Mouse (Mus musculus) testis, adult 2 months (tissue): Measurements from ENCODE around the gene Slc1a5. TPM values are rescaled to one million over a fixed set of nuclear protein-coding genes. Genes with fewer than 3 reads are reported as not detected.

Experiments used
- H3K27ac ChIP-seq: fragments of 200-500 bp; 2 replicates; pipeline ENCODE4 v1.5.1; 2012; ENCODE audit warnings: low read depth, low read length; ENCODE audit not compliant: control insufficient read depth, insufficient read depth
- H3K27me3 ChIP-seq: fragments of 200-500 bp; 2 replicates; pipeline ENCODE4 v1.6.1; 2012; ENCODE audit warnings: mild to moderate bottlenecking, low read length, moderate library complexity; ENCODE audit not compliant: control insufficient read depth, insufficient read depth
- H3K36me3 ChIP-seq: fragments of 200-500 bp; 2 replicates; pipeline ENCODE4 v1.6.1; 2012; ENCODE audit warnings: mild to moderate bottlenecking, low read length; ENCODE audit not compliant: control insufficient read depth, insufficient read depth
- H3K4me1 ChIP-seq: fragments of 200-500 bp; 2 replicates; pipeline ENCODE4 v1.6.1; 2012; ENCODE audit warnings: low read length; ENCODE audit not compliant: control insufficient read depth, insufficient read depth
- H3K4me3 ChIP-seq: fragments of 200-500 bp; 2 replicates; pipeline ENCODE4 v1.5.1; 2012; ENCODE audit warnings: low read depth, mild to moderate bottlenecking, low read length, moderate library complexity, mixed read lengths; ENCODE audit not compliant: control insufficient read depth
- CTCF ChIP-seq: fragments of 200-500 bp; IDR thresholded peaks from 2 replicates; pipeline ENCODE4 v1.5.1; 2012; ENCODE audit warnings: low read depth, mild to moderate bottlenecking, inconsistent platforms, low read length, moderate library complexity; ENCODE audit not compliant: control insufficient read depth, insufficient read depth, insufficient replicate concordance
- POLR2A ChIP-seq: fragments of 200-500 bp; IDR thresholded peaks from 2 replicates; pipeline ENCODE4 v1.6.1; 2012; ENCODE audit warnings: low read depth, mild to moderate bottlenecking, inconsistent platforms, low read length, moderate library complexity; ENCODE audit not compliant: control insufficient read depth
- polyA plus RNA-seq: library from polyadenylated mRNA; depleted of rRNA; stranded (reverse); fragments of >200 nt; gene quantifications from 2 replicates; pipeline ENCODE4 v1.2.3, GENCODE M21; 2012

Slc1a5 gene
- polyA plus RNA-seq, 1 experiment: 15.2 TPM

- Histone ChIP-seq H3K4me1 (peaks cover 3% of the 10 kb centered on the region), H3K36me3 (no peaks in the 10 kb centered on the region), H3K4me3 (no peak overlapping the region), H3K27me3 (no peaks in the 10 kb centered on the region), H3K27ac (no peak overlapping the region)
- TF ChIP-seq POLR2A: no peak
- TF ChIP-seq CTCF: no peak
Observed at GRCm38 (mm10) chr7:16804409-16805028, 23.4 kb downstream of the Slc1a5 start.

DNA sequence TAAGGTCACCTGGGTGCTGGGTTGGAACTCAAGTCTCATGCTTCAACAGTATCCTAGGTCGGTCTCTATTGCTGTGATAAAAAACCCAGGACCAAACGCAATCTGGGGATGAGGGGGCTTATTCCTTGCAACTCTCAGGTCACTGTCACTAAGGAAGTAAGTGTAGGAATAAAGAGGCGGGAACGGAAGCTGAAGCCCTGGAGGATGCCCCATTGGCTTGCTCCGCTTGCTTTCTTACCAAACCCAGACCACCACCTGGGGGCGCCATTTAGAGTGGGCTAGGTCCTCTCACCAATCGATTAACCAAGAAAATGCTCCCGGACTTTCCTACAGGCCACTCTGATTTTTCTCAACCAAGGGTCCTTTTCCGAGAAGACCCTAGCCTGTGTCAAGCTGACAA is 26.8 kb downstream of the Slc1a5 start:
- TF ChIP-seq CTCF: no peak
- TF ChIP-seq POLR2A: no peak
- H3K4me3 ChIP-seq: no peak overlapping the region
- no peak overlapping the region for H3K27ac ChIP-seq
- H3K27me3 ChIP-seq: no peaks in the 10 kb centered on the region
- H3K4me1 ChIP-seq: peaks cover 26% of the 10 kb centered on the region
- H3K36me3 ChIP-seq: no peaks in the 10 kb centered on the region

GRCm38 (mm10) chr7:16808647-16809046 is 27.5 kb downstream of the Slc1a5 start:
- Histone ChIP-seq H3K27me3 (no peaks in the 10 kb centered on the region), H3K27ac (no peak overlapping the region), H3K4me1 (peaks cover 26% of the 10 kb centered on the region), H3K4me3 (no peak overlapping the region), H3K36me3 (no peaks in the 10 kb centered on the region)
- TF ChIP-seq CTCF: no peak
- TF ChIP-seq POLR2A: no peak

DNA sequence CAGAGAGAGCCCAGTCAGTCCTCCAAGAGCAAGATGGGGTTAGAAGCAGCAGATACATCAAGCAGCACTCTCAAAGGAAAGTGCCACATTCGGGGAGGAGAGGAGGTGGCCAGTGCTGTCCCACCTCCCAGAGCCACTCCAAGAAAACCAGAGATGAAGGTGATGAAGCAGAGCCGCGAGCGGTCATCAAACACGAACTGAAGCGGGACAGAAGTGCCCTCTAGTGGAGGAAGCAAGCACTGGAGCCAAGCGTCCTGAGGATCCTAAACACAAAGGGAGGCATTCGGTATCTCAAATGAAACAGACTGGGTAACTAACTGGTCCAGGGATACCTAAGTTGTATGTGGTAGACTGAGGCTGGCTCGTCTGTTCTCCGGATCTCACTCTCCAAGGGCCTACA is 28.6 kb downstream of the Slc1a5 start:
- Histone ChIP-seq H3K27ac (no peak overlapping the region), H3K4me3 (no peak overlapping the region), H3K4me1 (peaks cover 26% of the 10 kb centered on the region), H3K27me3 (no peaks in the 10 kb centered on the region), H3K36me3 (no peaks in the 10 kb centered on the region)
- TF ChIP-seq POLR2A (no peak), CTCF (peak; percentile 82; the same call in 1 of the 2 replicates)

- no peak overlapping the region for H3K27ac ChIP-seq
Observed at GRCm38 (mm10) chr7:16810399-16810919, 29.3 kb downstream of the Slc1a5 start.

DNA sequence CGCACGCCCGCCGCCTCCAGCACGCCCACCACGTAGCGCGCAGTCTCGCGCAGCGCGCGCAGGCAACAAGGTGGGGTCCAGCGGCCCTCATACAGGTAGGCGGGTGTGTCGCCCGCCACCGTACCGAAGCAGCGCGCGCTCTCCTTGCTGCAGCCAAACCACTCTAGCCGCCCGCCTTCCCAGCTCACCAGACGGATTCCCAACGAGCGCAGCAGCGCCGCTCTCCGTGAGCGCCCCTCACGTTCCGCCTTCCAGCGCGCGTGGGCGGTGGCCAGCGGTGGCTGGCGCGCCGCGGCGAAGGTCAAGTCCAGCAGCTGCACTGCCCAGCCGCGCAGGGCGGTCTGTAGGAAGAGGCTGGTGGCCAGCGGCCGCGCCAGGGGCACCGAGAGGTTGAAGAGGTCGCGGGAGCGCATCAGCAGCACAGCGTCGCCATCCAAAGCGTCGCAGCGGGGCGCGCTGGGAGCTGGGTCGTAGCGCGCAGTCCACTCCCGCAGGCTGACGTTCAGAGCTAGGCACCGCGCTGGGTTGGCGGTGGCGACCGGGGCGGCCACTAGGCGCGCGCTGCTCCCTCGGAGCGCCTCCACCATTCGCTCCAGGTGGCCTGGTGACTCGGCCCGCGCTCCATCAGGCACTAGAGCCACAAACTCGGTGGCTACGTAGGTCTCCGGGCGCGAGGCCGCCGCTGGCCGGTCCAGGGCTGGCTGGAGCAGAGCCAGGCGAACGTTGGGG is 29.9 kb downstream of the Slc1a5 start:
- Histone ChIP-seq H3K27ac (peak overlapping the region; percentile 72), H3K27me3 (no peaks in the 10 kb centered on the region), H3K4me1 (peaks cover 26% of the 10 kb centered on the region), H3K4me3 (peak overlapping the region; percentile 84), H3K36me3 (no peaks in the 10 kb centered on the region)
- TF ChIP-seq POLR2A (no peak; the same call in 1 of the 2 replicates), CTCF (no peak)

More at GRCm38 (mm10) chr7:16810399-16810919, 29.3 kb downstream of the Slc1a5 start:
- Histone ChIP-seq H3K36me3 (no peaks in the 10 kb centered on the region), H3K4me3 (peak overlapping the region; percentile 84), H3K27me3 (no peaks in the 10 kb centered on the region), H3K4me1 (peaks cover 26% of the 10 kb centered on the region)
- TF ChIP-seq CTCF: no peak
- TF ChIP-seq POLR2A: no peak

DNA sequence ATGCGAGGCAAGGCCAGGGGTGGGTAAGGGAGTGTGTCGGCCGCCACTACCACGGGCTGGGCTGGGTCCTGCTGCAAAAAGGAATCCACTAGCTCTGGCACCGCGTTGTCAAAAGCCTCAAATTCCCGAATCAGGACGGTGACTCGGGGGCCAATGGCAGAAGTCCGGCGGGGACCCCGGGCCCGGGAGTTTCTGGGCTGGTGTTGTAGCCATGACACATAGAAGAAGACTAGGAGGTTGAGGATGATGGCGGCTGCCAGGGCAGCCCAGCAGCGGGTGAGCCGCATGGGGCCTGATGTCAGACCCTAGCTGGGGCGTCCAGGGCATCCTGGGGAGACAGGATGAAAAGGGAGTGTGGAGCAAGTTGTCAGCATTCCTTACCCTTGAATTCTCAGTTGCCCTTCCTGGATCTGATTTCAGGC is 30.5 kb downstream of the Slc1a5 start:
- Histone ChIP-seq H3K4me3 (peak overlapping the region; percentile 84), H3K27ac (peak overlapping the region; percentile 72), H3K4me1 (peaks cover 26% of the 10 kb centered on the region), H3K36me3 (no peaks in the 10 kb centered on the region), H3K27me3 (no peaks in the 10 kb centered on the region)
- TF ChIP-seq CTCF: no peak
- TF ChIP-seq POLR2A: peak; percentile 62; the same call in 1 of the 2 replicates
